Mouse (Mus musculus) G1E (cell line): ENCODE data around the gene Slc1a5. TPM values are rescaled to one million over a fixed set of nuclear protein-coding genes. Genes with fewer than 3 reads are reported as not detected.

ENCODE experiments used
- ATAC-seq: 2 replicates; pipeline ENCODE4 v1.8.0; 2016; ENCODE audit warnings: mild to moderate bottlenecking; ENCODE audit not compliant: insufficient number of reproducible peaks, poor library complexity, low FRiP score, severe bottlenecking; ENCODE audit errors: extremely low read depth
- DNase-seq: peaks from one replicate; pipeline ENCODE4 v3.0.0; 2012; ENCODE audit warnings: low spot score
- H3K27me3 ChIP-seq: 2 replicates; pipeline ENCODE4 v1.6.1; 2012; ENCODE audit warnings: mild to moderate bottlenecking, low read length, inconsistent platforms; ENCODE audit not compliant: insufficient read depth
- H3K36me3 ChIP-seq: replicated peaks from 2 replicates; pipeline ENCODE3; 2012; ENCODE audit warnings: mild to moderate bottlenecking, inconsistent platforms
- H3K4me1 ChIP-seq: 2 replicates; pipeline ENCODE4 v1.6.1; 2012; ENCODE audit warnings: low read depth, low read length, inconsistent platforms, mixed read lengths; ENCODE audit not compliant: insufficient read depth
- H3K4me3 ChIP-seq: 2 replicates; pipeline ENCODE4 v1.5.1; 2012; ENCODE audit warnings: low read depth, mild to moderate bottlenecking, inconsistent platforms, low read length, moderate library complexity, mixed read lengths
- H3K9me3 ChIP-seq: replicated peaks from 2 replicates; pipeline ENCODE4 v1.6.1; 2012; ENCODE audit warnings: inconsistent platforms
- CTCF ChIP-seq: IDR thresholded peaks from 2 replicates; pipeline ENCODE4 v1.5.1; 2012; ENCODE audit warnings: low read depth, low read length, inconsistent platforms, mixed read lengths
- GATA1 ChIP-seq: IDR thresholded peaks from 2 replicates; pipeline ENCODE4 v1.6.1; 2012; ENCODE audit warnings: borderline replicate concordance, low read length, inconsistent platforms, mixed read lengths
- GATA2 ChIP-seq: IDR thresholded peaks from 2 replicates; pipeline ENCODE4 v1.6.1; 2012; ENCODE audit warnings: low read depth, low read length, inconsistent platforms, borderline replicate concordance
- POLR2AphosphoS5 ChIP-seq: IDR thresholded peaks from 2 replicates; pipeline ENCODE4 v1.6.1; 2012; ENCODE audit warnings: low read depth, low read length, inconsistent platforms; ENCODE audit not compliant: insufficient replicate concordance
- TAL1 ChIP-seq: conservative IDR thresholded peaks from 2 replicates; pipeline ENCODE4 v1.6.1; 2012; ENCODE audit warnings: low read depth, low read length, inconsistent platforms, mixed read lengths
- polyA plus RNA-seq: library from polyadenylated mRNA; stranded (reverse); fragments of >175 nt; gene quantifications from 2 replicates; pipeline ENCODE4 v1.2.3, GENCODE M21; 2012
- total RNA-seq, 2 experiments: library from RNA; stranded (forward) in 1 of 2; stranded (reverse) in 1 of 2; fragments of 200-1000 nt in 1 of 2; fragments of >200 nt in 1 of 2; fragmentation: Nextera tagmentation in 1 of 2; gene quantifications; 2 replicates each; pipeline ENCODE4 v1.2.3; 2014 to 2017

Gene Slc1a5
- total and polyA plus RNA-seq, 3 experiments: 7.1 to 61.2 (median 14.7) TPM

DNA sequence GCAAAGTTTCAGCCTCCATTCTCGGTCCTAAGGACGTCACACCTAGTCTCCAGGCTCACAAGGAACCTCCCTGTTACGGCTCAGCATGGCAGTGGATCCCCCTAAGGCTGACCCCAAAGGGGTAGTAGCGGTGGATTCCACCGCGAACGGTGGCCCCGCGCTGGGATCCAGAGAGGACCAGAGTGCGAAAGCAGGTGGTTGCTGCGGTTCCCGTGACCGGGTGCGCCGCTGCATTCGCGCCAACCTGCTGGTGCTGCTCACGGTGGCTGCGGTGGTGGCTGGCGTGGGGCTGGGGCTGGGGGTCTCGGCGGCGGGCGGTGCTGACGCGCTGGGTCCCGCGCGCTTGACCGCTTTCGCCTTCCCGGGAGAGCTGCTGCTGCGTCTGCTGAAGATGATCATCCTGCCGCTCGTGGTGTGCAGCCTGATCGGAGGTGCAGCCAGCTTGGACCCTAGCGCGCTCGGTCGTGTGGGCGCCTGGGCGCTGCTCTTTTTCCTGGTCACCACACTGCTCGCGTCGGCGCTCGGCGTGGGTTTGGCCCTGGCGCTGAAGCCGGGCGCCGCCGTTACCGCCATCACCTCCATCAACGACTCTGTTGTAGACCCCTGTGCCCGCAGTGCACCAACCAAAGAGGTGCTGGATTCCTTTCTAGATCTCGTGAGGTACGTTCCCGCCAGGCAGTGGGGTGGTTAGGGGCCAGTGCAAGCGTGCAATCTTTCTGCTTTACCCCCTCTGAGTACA, 845 bp downstream of the Slc1a5 start:
- Histone ChIP-seq H3K9me3 (no peaks in the 10 kb centered on the region; the same call in 1 of the 2 replicates), H3K4me1 (peaks cover 59% of the 10 kb centered on the region), H3K27me3 (peaks cover 4% of the 10 kb centered on the region; the same call in 1 of the 2 replicates), H3K4me3 (peak overlapping the region; percentile 94), H3K36me3 (peaks cover 35% of the 10 kb centered on the region)
- ATAC-seq: no peak
- no peak for TF ChIP-seq GATA2
- TF ChIP-seq TAL1: no peak
- no peak for TF ChIP-seq CTCF
- no peak for TF ChIP-seq POLR2AphosphoS5
- TF ChIP-seq GATA1: no peak
- DNase-seq: peak; percentile 31

DNA sequence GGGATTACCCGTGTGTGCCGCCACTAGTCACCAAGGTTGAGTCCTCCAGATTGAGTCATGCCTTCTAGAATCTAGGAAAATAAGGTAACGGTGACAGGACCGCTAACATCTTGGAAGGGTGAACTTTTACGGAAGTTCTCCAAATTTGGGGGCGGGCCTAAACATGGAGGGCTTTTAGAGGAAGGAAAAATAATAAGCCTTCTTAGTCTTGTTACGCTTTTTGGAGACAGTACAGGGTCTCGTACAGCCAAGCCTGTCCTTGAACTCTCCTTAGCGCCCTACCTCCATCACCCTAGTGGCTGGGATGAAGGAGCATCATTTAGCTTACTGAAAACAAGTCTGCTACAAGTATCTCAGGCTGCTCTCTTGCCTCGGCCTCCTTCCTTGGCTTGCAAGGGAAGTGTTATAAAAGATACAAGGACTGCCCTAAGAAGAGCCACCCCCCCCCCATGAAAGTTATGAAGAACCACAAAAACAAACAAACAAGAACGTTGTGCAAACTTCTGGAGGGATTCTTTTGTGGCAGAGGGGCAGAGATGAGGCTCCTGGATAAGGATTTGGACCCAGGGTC, 1.5 kb downstream of the Slc1a5 start:
- H3K4me1 ChIP-seq: peaks cover 59% of the 10 kb centered on the region
- no peak for DNase-seq
- ATAC-seq: no peak
- H3K4me3 ChIP-seq: peak overlapping the region; percentile 94
- peaks cover 4% of the 10 kb centered on the region; the same call in 1 of the 2 replicates for H3K27me3 ChIP-seq
- H3K9me3 ChIP-seq: no peaks in the 10 kb centered on the region
- peaks cover 41% of the 10 kb centered on the region for H3K36me3 ChIP-seq
- TF ChIP-seq GATA2 (no peak), GATA1 (no peak)

DNA sequence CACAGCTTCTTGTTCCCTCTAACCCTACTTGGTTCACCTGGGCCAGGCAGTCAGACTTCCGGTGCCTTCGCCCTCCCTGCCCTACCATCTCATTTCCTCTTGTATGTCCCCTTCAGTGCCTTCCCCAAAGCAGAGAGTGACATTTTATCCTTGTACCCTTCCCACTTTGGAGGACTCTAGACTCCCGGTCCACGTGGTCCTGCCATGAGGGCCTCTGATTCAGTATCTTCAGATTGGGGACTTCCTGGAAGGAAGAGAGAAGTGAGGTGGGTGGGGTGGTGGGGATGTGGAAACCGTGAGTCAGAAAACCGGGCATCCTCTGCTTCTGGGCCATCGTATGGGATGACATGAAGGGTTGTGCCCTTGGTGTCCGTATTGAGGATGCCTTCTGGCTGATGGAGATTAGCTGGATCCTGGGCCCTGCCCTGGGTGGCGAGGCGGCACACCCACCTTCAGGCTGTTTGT, 2.1 kb downstream of the Slc1a5 start:
- Histone ChIP-seq H3K27me3 (peaks cover 4% of the 10 kb centered on the region; the same call in 1 of the 2 replicates), H3K4me1 (peaks cover 59% of the 10 kb centered on the region), H3K9me3 (no peaks in the 10 kb centered on the region), H3K4me3 (peak overlapping the region; percentile 94), H3K36me3 (peaks cover 47% of the 10 kb centered on the region)
- no peak for TF ChIP-seq TAL1
- TF ChIP-seq GATA1: no peak
- TF ChIP-seq POLR2AphosphoS5: no peak
- no peak for TF ChIP-seq CTCF
- TF ChIP-seq GATA2: no peak
- peak; percentile 11 for ATAC-seq
- DNase-seq: peak; percentile 37

DNA sequence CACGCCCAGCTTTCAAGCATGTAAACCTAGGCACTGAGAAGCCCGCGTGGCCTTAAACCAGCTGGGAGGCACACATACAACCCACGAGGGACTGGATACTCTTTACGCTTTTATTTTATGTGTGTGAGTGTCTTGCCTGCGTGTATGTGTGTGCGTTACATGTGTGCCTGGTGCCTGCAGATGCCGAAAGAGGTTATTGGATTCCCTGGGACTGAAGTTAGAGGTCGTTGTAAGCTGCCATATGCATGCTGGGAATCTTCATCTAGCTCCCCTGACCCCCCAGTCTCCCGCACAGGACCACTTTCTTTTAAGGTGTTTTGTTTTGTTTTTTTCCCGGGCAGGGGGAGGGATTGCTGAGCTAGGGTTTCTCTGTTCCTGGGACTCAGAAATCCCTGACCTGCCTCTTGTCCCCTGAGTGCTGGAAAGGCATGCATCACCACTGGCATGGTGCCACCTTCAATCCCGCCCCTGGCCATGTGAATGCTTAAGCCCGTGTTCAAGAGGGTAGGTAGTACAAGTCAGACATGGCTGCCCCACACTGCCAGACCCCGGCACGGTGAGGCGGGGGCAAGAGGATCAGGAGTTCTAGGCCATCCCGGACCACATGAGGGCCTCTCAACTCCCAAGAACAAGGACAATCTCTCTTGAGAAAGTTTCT, 2.7 kb downstream of the Slc1a5 start:
- no peak for ATAC-seq

DNA sequence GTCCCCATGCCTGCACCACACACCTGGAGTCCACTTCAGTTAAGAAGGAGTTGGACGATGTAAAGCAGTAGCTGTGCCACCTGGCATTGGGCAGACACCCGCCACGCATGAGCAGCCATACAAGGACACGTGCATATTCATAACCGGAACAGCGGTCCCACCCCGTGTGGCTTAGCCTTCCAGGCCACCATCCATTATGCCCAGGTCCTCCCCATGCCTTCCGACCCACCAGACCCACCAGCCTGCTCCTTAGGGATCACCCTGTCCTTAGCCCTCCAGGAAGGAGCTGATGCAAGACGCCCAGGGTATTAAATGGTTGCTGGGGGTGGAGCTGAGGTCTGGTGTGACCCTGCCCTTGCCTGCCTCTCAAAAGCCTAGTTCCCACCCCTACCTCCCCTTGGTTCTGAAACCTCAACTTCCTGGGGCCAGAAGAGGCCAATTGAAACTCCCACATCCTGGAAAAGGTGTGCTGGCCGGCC, 3.4 kb downstream of the Slc1a5 start:
- peaks cover 59% of the 10 kb centered on the region for H3K4me1 ChIP-seq
- H3K9me3 ChIP-seq: no peaks in the 10 kb centered on the region
- DNase-seq (peak; percentile 31), ATAC-seq (no peak)
- H3K36me3 ChIP-seq: peaks cover 60% of the 10 kb centered on the region
- peak overlapping the region; percentile 94 for H3K4me3 ChIP-seq
- TF ChIP-seq POLR2AphosphoS5 (no peak), TAL1 (no peak), CTCF (no peak), GATA2 (no peak), GATA1 (no peak)
- H3K27me3 ChIP-seq: no peaks in the 10 kb centered on the region

More for the DNA sequence above, 2.7 kb downstream of the Slc1a5 start:
- H3K4me1 ChIP-seq: peaks cover 59% of the 10 kb centered on the region
- no peak for TF ChIP-seq CTCF
- no peak for TF ChIP-seq GATA1
- no peak for TF ChIP-seq POLR2AphosphoS5
- TF ChIP-seq TAL1: no peak
- TF ChIP-seq GATA2: no peak
- peaks cover 54% of the 10 kb centered on the region for H3K36me3 ChIP-seq
- peaks cover 4% of the 10 kb centered on the region; the same call in 1 of the 2 replicates for H3K27me3 ChIP-seq
- no peaks in the 10 kb centered on the region for H3K9me3 ChIP-seq
- no peak for DNase-seq
- H3K4me3 ChIP-seq: peak overlapping the region; percentile 94

DNA sequence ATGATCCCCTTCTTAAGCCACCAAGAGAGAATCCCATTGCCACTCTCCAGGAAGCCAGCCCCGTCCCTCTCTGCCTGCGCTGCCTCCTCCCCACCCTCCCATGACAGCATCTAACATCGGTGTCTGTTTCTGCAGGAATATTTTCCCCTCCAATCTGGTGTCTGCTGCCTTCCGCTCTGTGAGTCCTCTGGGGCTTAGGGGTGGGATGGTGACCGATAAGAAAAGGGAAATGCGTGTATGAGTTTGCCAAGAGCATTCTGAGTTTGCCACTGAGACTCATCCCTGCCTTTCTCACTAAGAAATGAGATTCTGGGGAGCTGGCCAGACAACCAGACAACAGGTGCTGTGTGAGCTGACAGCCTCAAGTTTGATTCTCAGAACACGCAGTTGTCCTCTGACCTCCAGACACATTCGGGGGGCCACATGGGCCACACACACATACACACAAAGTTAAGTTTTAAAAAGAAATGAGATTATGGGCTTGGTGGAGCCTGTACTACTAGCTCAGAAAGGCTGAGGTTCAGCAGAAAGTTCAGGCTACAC, 4.5 kb downstream of the Slc1a5 start:
- TF ChIP-seq GATA1: no peak
- Histone ChIP-seq H3K4me3 (no peak overlapping the region), H3K9me3 (no peaks in the 10 kb centered on the region), H3K4me1 (peaks cover 54% of the 10 kb centered on the region), H3K36me3 (peaks cover 70% of the 10 kb centered on the region), H3K27me3 (no peaks in the 10 kb centered on the region)
- DNase-seq: no peak
- ATAC-seq: no peak
